28 mouse cellular contexts compared by ENCODE assay signal in the genomic region with DNA sequence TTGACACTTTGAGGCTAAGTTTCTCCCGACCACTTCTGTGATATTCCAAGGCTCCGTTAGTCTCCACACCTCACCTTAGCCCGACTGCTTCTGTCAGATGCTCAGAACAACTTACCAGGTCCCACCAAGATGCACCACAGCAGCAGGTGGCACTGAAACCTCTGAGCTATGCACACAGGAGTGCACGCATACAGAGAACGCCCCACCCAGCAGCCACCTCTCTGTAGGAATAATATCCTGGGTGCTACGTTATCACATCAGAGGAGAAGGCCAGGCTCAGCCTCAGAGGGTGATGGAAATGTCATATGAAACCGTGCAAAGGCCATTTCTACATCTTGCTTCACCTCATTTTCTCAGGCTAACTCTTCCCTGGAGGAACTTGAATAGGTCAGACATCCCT. TPM values are rescaled to one million over a fixed set of nuclear protein-coding genes. Genes with fewer than 3 reads are reported as not detected.
DNase-seq lines count a peak whose midpoint lies in the region; ATAC-seq lines count a peak whose summit lies in the region.
"Had no signal": no experiment of that assay in that cellular context is flagged by ENCODE, and none has a peak within 500 bp of the region (broad histone marks: within the 10 kb centered on the region; RNA-seq: fewer than 3 reads in every experiment).

No protein-coding gene starts in this region.

- ATAC-seq in megakaryocyte progenitor cell, adult 5-6 weeks (replicated peaks; ENCODE audit: poor library complexity) = peak; percentile 34; the same call in 1 of the 2 replicates
- ATAC-seq in hindbrain, embryonic 14.5 days (ENCODE audit: low FRiP score) = no peak
- ATAC-seq: activated CD4-positive, CD25-positive, alpha-beta regulatory T cell, adult 4 months; CD4-positive, CD25-positive, alpha-beta regulatory T cell, adult 4 months; forebrain, embryonic 14.5 days; forebrain, embryonic 16.5 days; Patski had no signal

- no peak overlapping the region for H3K27ac ChIP-seq in hindbrain, embryonic 14.5 days
- H3K27ac ChIP-seq: embryonic facial prominence, embryonic 13.5 days; embryonic facial prominence, embryonic 15.5 days; forebrain, embryonic 10.5 days; forebrain, embryonic 12.5 days had no signal

- DNase-seq in heart, adult 11 months = peak; percentile 72
- no peak for DNase-seq in heart, adult 8-10 months (ENCODE audit: low spot score)
- DNase-seq in spleen, postnatal 4 days (ENCODE audit: low spot score in 2 of 2) = peak; percentile 8 to 46
- DNase-seq in spleen, adult 12 weeks (ENCODE audit: low spot score) = no peak
- DNase-seq in hindbrain, embryonic 14.5 days (ENCODE audit: low spot score) = no peak
- DNase-seq in thymus, postnatal 10 days (ENCODE audit: low spot score in 2 of 2) = no peak
- DNase-seq: adrenal gland, adult 8-10 months; adrenal gland, postnatal 14 days; adrenal gland, postnatal 36 days; B cell, adult 2 months; cerebellum, adult 11-12 months; cerebellum, adult 2 months; cerebellum, adult 9-10 months; cerebellum, postnatal 10 days; cerebellum, postnatal 25 days; embryo, embryonic 11 days had no signal

- no peak overlapping the region for H3K4me3 ChIP-seq in hindbrain, embryonic 14.5 days (replicated peaks; ENCODE audit: low read length)
- H3K4me3 ChIP-seq: embryonic facial prominence, embryonic 13.5 days; embryonic facial prominence, embryonic 15.5 days; forebrain, embryonic 10.5 days; forebrain, embryonic 12.5 days had no signal

- no peaks in the 10 kb centered on the region for H3K27me3 ChIP-seq in hindbrain, embryonic 14.5 days (ENCODE audit: control insufficient read depth, insufficient read depth, low read length)
- H3K27me3 ChIP-seq: CH12.LX; embryonic facial prominence, embryonic 13.5 days; embryonic facial prominence, embryonic 15.5 days; forebrain, embryonic 12.5 days; Patski had no signal

- no peaks in the 10 kb centered on the region for H3K9me3 ChIP-seq in hindbrain, embryonic 14.5 days (ENCODE audit: control insufficient read depth, low read length)
- H3K9me3 ChIP-seq: embryonic facial prominence, embryonic 13.5 days; embryonic facial prominence, embryonic 15.5 days; forebrain, embryonic 10.5 days; forebrain, embryonic 12.5 days; G1E had no signal

- 92% methylated on average over 7 of the region's 7 CpGs for WGBS in hindbrain, embryonic 14.5 days

- peaks cover 53% of the 10 kb centered on the region for H3K36me3 ChIP-seq in hindbrain, embryonic 14.5 days (replicated peaks; ENCODE audit: control insufficient read depth, insufficient read depth)

- H3K4me1 ChIP-seq in hindbrain, embryonic 14.5 days (replicated peaks; ENCODE audit: control insufficient read depth, insufficient read depth, low read length) = no peaks in the 10 kb centered on the region
- H3K4me1 ChIP-seq: embryonic facial prominence, embryonic 13.5 days; embryonic facial prominence, embryonic 15.5 days; forebrain, embryonic 10.5 days; forebrain, embryonic 12.5 days had no signal

- H3K9ac ChIP-seq in hindbrain, embryonic 14.5 days = no peak overlapping the region
- H3K9ac ChIP-seq: embryonic facial prominence, embryonic 13.5 days; embryonic facial prominence, embryonic 15.5 days; forebrain, embryonic 12.5 days had no signal

- H3K4me2 ChIP-seq in hindbrain, embryonic 14.5 days (replicated peaks) = no peak overlapping the region
- H3K4me2 ChIP-seq: embryonic facial prominence, embryonic 13.5 days; embryonic facial prominence, embryonic 15.5 days; forebrain, embryonic 12.5 days had no signal

RNA-seq across cellular contexts. Expression of gene Grhpr, which starts 50.8 kb away (rescaled TPM):
- total RNA-seq in heart, adult 8-10 months (2022) = 10 to 100 TPM; 34.0 to 54.1 (median 44.9) TPM
- 11.8 and 12.0 TPM in 2 replicates for total RNA-seq in megakaryocyte progenitor cell, adult 5-6 weeks (2015)
- 7.9 and 8.9 TPM in 2 replicates for total RNA-seq in megakaryocyte progenitor cell, adult 5-6 weeks (2017)
- polyA plus RNA-seq in hindbrain, embryonic 14.5 days (2014; fragmentation: Nextera tagmentation; extraction: Ambion mirVana) = 27.0 and 28.5 TPM in 2 replicates

Comparison
In these comparisons a context has a peak if more than half of its experiments do, and no peak if none do; other contexts are left out.
1. DNase-seq: peak in heart, adult 11 months (single experiment) and spleen, postnatal 4 days (2 of 2); none in heart, adult 8-10 months (single experiment), spleen, adult 12 weeks (single experiment), hindbrain, embryonic 14.5 days (single experiment) and thymus, postnatal 10 days (0 of 2).